Mouse (Mus musculus): ENCODE data around the gene Zfp235. TPM values are rescaled to one million over a fixed set of nuclear protein-coding genes. Genes with fewer than 3 reads are reported as not detected.

Zfp235 gene
- 26.1 and 28.8 TPM in 2 replicates for polyA plus RNA-seq (2014; fragmentation: Nextera tagmentation; extraction: Ambion mirVana)

- H3K9ac ChIP-seq: peak within 1 kb of the TSS; percentile 73
- H3K4me2 ChIP-seq (replicated peaks): peak within 1 kb of the TSS; percentile 56
- H3K27me3 ChIP-seq (ENCODE audit: control insufficient read depth, insufficient read depth, low read length): no peaks in the 10 kb centered on the region
- no peaks in the 10 kb centered on the region for H3K9me3 ChIP-seq (ENCODE audit: control insufficient read depth, low read length)
- peak within 1 kb of the TSS; percentile 53 for H3K4me3 ChIP-seq (replicated peaks; ENCODE audit: low read length)
- peak within 1 kb of the TSS; percentile 57 for H3K27ac ChIP-seq
- WGBS: 3% methylated on average over 32 of the region's 32 CpGs
- peak; percentile 93 for ATAC-seq (ENCODE audit: low FRiP score)
- peaks cover 30% of the 10 kb centered on the region for H3K36me3 ChIP-seq (replicated peaks; ENCODE audit: control insufficient read depth, insufficient read depth)
- DNase-seq (ENCODE audit: low spot score): peak; percentile 95
- H3K4me1 ChIP-seq (replicated peaks; ENCODE audit: control insufficient read depth, insufficient read depth, low read length): peaks cover 12% of the 10 kb centered on the region
Measured at GRCm38 (mm10) chr7:24133996-24134828, at the start of gene Zfp235. TSS of gene Zfp235 (plus strand) at chr7:24134169.

DNA sequence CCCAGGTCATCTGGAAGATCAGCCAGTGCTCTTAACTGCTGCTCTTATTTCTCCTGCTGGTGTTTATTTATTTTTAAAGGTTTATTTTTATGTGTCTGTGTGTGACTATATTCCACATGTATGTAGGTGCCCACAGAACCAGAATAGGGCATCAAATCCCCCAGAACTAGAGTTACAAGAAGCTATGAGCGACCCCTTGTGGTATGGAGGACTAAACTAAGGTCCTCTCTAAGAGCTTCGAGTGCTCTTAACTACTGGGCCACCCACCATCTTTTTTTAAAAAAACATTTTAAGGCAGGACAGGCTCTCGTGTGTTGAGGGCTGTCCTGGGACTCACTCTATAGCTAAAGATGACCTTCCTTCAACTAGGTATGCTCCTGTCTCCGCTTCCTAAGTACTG, 47.1 kb upstream of the Zfp235 start:
- WGBS: 93% methylated on average over 4 of the region's 4 CpGs
- DNase-seq (ENCODE audit: low spot score) (no peak), ATAC-seq (ENCODE audit: low FRiP score) (no peak)
- H3K36me3 ChIP-seq (replicated peaks; ENCODE audit: control insufficient read depth, insufficient read depth): peaks cover 19% of the 10 kb centered on the region
- H3K4me2 ChIP-seq (replicated peaks): no peak overlapping the region
- H3K4me1 ChIP-seq (replicated peaks; ENCODE audit: control insufficient read depth, insufficient read depth, low read length): peaks cover 9% of the 10 kb centered on the region
- H3K9me3 ChIP-seq (ENCODE audit: control insufficient read depth, low read length): peaks cover 16% of the 10 kb centered on the region
- no peak overlapping the region for H3K9ac ChIP-seq
- no peak overlapping the region for H3K4me3 ChIP-seq (replicated peaks; ENCODE audit: low read length)
- H3K27me3 ChIP-seq (ENCODE audit: control insufficient read depth, insufficient read depth, low read length): no peaks in the 10 kb centered on the region
- H3K27ac ChIP-seq: no peak overlapping the region

GRCm38 (mm10) chr7:24087485-24088125, 46.4 kb upstream of the Zfp235 start:
- H3K9me3 ChIP-seq (ENCODE audit: control insufficient read depth, low read length): peaks cover 16% of the 10 kb centered on the region
- H3K4me2 ChIP-seq (replicated peaks): no peak overlapping the region
- peaks cover 5% of the 10 kb centered on the region for H3K4me1 ChIP-seq (replicated peaks; ENCODE audit: control insufficient read depth, insufficient read depth, low read length)
- no peak overlapping the region for H3K4me3 ChIP-seq (replicated peaks; ENCODE audit: low read length)
- WGBS: 97% methylated on average over 12 of the region's 12 CpGs
- H3K27me3 ChIP-seq (ENCODE audit: control insufficient read depth, insufficient read depth, low read length): no peaks in the 10 kb centered on the region
- no peak overlapping the region for H3K27ac ChIP-seq
- DNase-seq (ENCODE audit: low spot score) (no peak), ATAC-seq (ENCODE audit: low FRiP score) (no peak)
- H3K9ac ChIP-seq: no peak overlapping the region
- H3K36me3 ChIP-seq (replicated peaks; ENCODE audit: control insufficient read depth, insufficient read depth): peaks cover 19% of the 10 kb centered on the region

GRCm38 (mm10) chr7:24104403-24104802, 29.6 kb upstream of the Zfp235 start:
- 96% methylated on average over 9 of the region's 9 CpGs for WGBS
- H3K36me3 ChIP-seq (replicated peaks; ENCODE audit: control insufficient read depth, insufficient read depth): peaks cover 97% of the 10 kb centered on the region

GRCm38 (mm10) chr7:24105144-24105703, 28.7 kb upstream of the Zfp235 start:
- DNase-seq (ENCODE audit: low spot score): no peak
- no peak; the same call in 1 of the 2 replicates for ATAC-seq (ENCODE audit: low FRiP score)
- 95% methylated on average over 18 of the region's 18 CpGs for WGBS
- Histone ChIP-seq H3K36me3 (replicated peaks; ENCODE audit: control insufficient read depth, insufficient read depth) (peaks cover 89% of the 10 kb centered on the region), H3K9me3 (ENCODE audit: control insufficient read depth, low read length) (peaks cover 93% of the 10 kb centered on the region), H3K4me3 (replicated peaks; ENCODE audit: low read length) (no peak overlapping the region), H3K9ac (no peak overlapping the region), H3K4me1 (replicated peaks; ENCODE audit: control insufficient read depth, insufficient read depth, low read length) (no peaks in the 10 kb centered on the region), H3K4me2 (replicated peaks) (no peak overlapping the region), H3K27me3 (ENCODE audit: control insufficient read depth, insufficient read depth, low read length) (no peaks in the 10 kb centered on the region), H3K27ac (no peak overlapping the region)

More at GRCm38 (mm10) chr7:24104403-24104802, 29.6 kb upstream of the Zfp235 start:
- ATAC-seq (ENCODE audit: low FRiP score) (no peak), DNase-seq (ENCODE audit: low spot score) (no peak)
- H3K9me3 ChIP-seq (ENCODE audit: control insufficient read depth, low read length): peaks cover 99% of the 10 kb centered on the region
- no peak overlapping the region for H3K4me2 ChIP-seq (replicated peaks)
- H3K4me1 ChIP-seq (replicated peaks; ENCODE audit: control insufficient read depth, insufficient read depth, low read length): no peaks in the 10 kb centered on the region
- H3K4me3 ChIP-seq (replicated peaks; ENCODE audit: low read length): no peak overlapping the region
- no peak overlapping the region for H3K9ac ChIP-seq
- no peaks in the 10 kb centered on the region for H3K27me3 ChIP-seq (ENCODE audit: control insufficient read depth, insufficient read depth, low read length)
- H3K27ac ChIP-seq: no peak overlapping the region

DNA sequence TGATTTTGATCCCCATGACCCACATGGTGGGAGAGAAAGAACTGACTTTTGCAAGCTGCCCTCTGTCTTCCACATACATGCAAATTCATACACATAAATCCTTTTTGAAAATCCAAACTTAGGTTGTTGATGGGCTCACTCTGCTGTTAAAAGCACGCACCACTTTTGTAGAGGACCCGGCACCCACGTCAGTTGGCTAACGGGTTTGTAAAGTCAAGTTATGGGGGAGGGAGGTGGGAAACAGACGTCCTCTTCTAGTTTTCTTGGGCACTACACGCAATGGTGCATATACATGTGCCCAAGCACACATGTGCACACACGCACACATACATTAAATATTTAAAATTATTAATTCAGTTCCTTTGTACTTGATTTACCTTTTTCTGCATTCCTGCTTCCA, 23.1 kb upstream of the Zfp235 start:
- H3K27me3 ChIP-seq (ENCODE audit: control insufficient read depth, insufficient read depth, low read length): no peaks in the 10 kb centered on the region
- no peak overlapping the region for H3K27ac ChIP-seq
- no peak overlapping the region for H3K4me2 ChIP-seq (replicated peaks)
- H3K36me3 ChIP-seq (replicated peaks; ENCODE audit: control insufficient read depth, insufficient read depth): peaks cover 33% of the 10 kb centered on the region
- H3K9ac ChIP-seq: no peak overlapping the region
- no peak overlapping the region for H3K4me3 ChIP-seq (replicated peaks; ENCODE audit: low read length)
- H3K4me1 ChIP-seq (replicated peaks; ENCODE audit: control insufficient read depth, insufficient read depth, low read length): peaks cover 5% of the 10 kb centered on the region; the same call in 1 of the 2 replicates
- WGBS: 94% methylated on average over 7 of the region's 7 CpGs
- no peak for DNase-seq (ENCODE audit: low spot score)
- peaks cover 37% of the 10 kb centered on the region for H3K9me3 ChIP-seq (ENCODE audit: control insufficient read depth, low read length)
- no peak for ATAC-seq (ENCODE audit: low FRiP score)

DNA sequence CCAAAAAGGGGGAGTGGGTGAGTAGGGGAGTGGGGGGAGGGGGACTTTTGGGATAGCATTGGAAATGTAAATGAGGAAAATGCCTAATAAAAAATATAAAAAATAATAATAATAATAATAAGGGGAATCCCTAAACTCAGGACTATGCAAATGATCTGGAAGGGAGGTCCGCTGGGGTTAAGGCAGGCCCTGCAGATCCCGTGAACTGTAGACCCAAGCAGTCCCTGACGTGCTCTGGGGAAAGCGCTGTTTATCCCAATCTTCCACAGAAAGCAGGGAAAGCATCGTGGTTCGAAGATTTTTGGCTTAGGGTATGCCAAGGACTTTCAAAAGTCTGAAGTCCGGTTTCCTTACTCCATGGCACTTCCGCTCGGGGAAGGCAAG, 22.2 kb upstream of the Zfp235 start:
- WGBS: 6% methylated on average over 9 of the region's 9 CpGs
- no peak for DNase-seq (ENCODE audit: low spot score)
- H3K27ac ChIP-seq: no peak overlapping the region

GRCm38 (mm10) chr7:24112156-24112856, 21.7 kb upstream of the Zfp235 start, which contains the start of gene Zfp112:
TSS of gene Zfp112 (plus strand) at chr7:24112314.
- peak; percentile 97 for ATAC-seq (ENCODE audit: low FRiP score)
- H3K4me3 ChIP-seq (replicated peaks; ENCODE audit: low read length): peak within 1 kb of the TSS; percentile 68
- H3K9me3 ChIP-seq (ENCODE audit: control insufficient read depth, low read length): peaks cover 22% of the 10 kb centered on the region
- peaks cover 18% of the 10 kb centered on the region for H3K36me3 ChIP-seq (replicated peaks; ENCODE audit: control insufficient read depth, insufficient read depth)
- peak within 1 kb of the TSS; percentile 83 for H3K9ac ChIP-seq
- peak; percentile 92 for DNase-seq (ENCODE audit: low spot score)
- H3K4me1 ChIP-seq (replicated peaks; ENCODE audit: control insufficient read depth, insufficient read depth, low read length): peaks cover 5% of the 10 kb centered on the region; the same call in 1 of the 2 replicates
- 1% methylated on average over 23 of the region's 23 CpGs for WGBS
- peak within 1 kb of the TSS; percentile 61 for H3K27ac ChIP-seq
- H3K27me3 ChIP-seq (ENCODE audit: control insufficient read depth, insufficient read depth, low read length): no peaks in the 10 kb centered on the region
- peak within 1 kb of the TSS; percentile 95 for H3K4me2 ChIP-seq (replicated peaks)

More for the DNA sequence above, 22.2 kb upstream of the Zfp235 start:
- peaks cover 28% of the 10 kb centered on the region for H3K9me3 ChIP-seq (ENCODE audit: control insufficient read depth, low read length)
- no peaks in the 10 kb centered on the region for H3K27me3 ChIP-seq (ENCODE audit: control insufficient read depth, insufficient read depth, low read length)
- peak overlapping the region; percentile 68 for H3K4me3 ChIP-seq (replicated peaks; ENCODE audit: low read length)
- peak overlapping the region; percentile 34; the same call in 1 of the 2 replicates for H3K9ac ChIP-seq
- peaks cover 23% of the 10 kb centered on the region for H3K36me3 ChIP-seq (replicated peaks; ENCODE audit: control insufficient read depth, insufficient read depth)
- peak overlapping the region; percentile 95 for H3K4me2 ChIP-seq (replicated peaks)
- H3K4me1 ChIP-seq (replicated peaks; ENCODE audit: control insufficient read depth, insufficient read depth, low read length): peaks cover 5% of the 10 kb centered on the region; the same call in 1 of the 2 replicates
- ATAC-seq (ENCODE audit: low FRiP score): peak; percentile 78
